Mouse (Mus musculus) megakaryocyte, embryonic 14.5 days (primary cell): ENCODE measurements around the gene Izumo4. TPM values are rescaled to one million over a fixed set of nuclear protein-coding genes. Genes with fewer than 3 reads are reported as not detected.

Experiments
- H3K27me3 ChIP-seq: replicated peaks from 2 replicates; pipeline ENCODE3; 2012; ENCODE audit warnings: inconsistent platforms
- H3K36me3 ChIP-seq: replicated peaks from 2 replicates; pipeline ENCODE3; 2012; ENCODE audit warnings: low read length, inconsistent platforms, mixed read lengths
- H3K4me1 ChIP-seq: 2 replicates; pipeline ENCODE4 v1.6.1; 2012; ENCODE audit warnings: inconsistent platforms
- H3K4me3 ChIP-seq: replicated peaks from 2 replicates; pipeline ENCODE3; 2012; ENCODE audit warnings: moderate library complexity, mild to moderate bottlenecking, inconsistent platforms
- H3K9me3 ChIP-seq: 2 replicates; pipeline ENCODE4 v1.6.1; 2012; ENCODE audit warnings: inconsistent platforms
- FLI1 ChIP-seq: IDR thresholded peaks from 2 replicates; pipeline ENCODE4 v1.6.1; 2012; ENCODE audit warnings: low read length, inconsistent platforms, mixed read lengths
- GATA1 ChIP-seq: IDR thresholded peaks from 3 replicates; pipeline ENCODE4 v1.6.1; 2012; ENCODE audit warnings: mixed read lengths, low read length, inconsistent platforms, borderline replicate concordance
- polyA plus RNA-seq: library from polyadenylated mRNA; stranded (reverse); fragments of >175 nt; gene quantifications from 2 replicates; pipeline ENCODE4 v1.2.3, GENCODE M21; 2012; ENCODE audit warnings: low replicate concordance; ENCODE audit not compliant: insufficient read depth

The Izumo4 gene
- polyA plus RNA-seq, 1 experiment, result 19.4 TPM

GRCm38 (mm10) chr10:80697393-80697787, 4.6 kb upstream of the Izumo4 start:
- Histone ChIP-seq H3K27me3 (no peaks in the 10 kb centered on the region), H3K9me3 (no peaks in the 10 kb centered on the region), H3K4me1 (peaks cover 87% of the 10 kb centered on the region), H3K36me3 (peaks cover 63% of the 10 kb centered on the region), H3K4me3 (peak overlapping the region; percentile 86)
- no peak for TF ChIP-seq FLI1
- TF ChIP-seq GATA1, result no peak

GRCm38 (mm10) chr10:80697812-80698211, 4.2 kb upstream of the Izumo4 start:
- Histone ChIP-seq H3K36me3 (peaks cover 59% of the 10 kb centered on the region), H3K9me3 (no peaks in the 10 kb centered on the region), H3K27me3 (no peaks in the 10 kb centered on the region), H3K4me1 (peaks cover 86% of the 10 kb centered on the region), H3K4me3 (peak overlapping the region; percentile 86)
- no peak for TF ChIP-seq FLI1
- peak; percentile 93 for TF ChIP-seq GATA1

- Histone ChIP-seq H3K4me1 (peaks cover 86% of the 10 kb centered on the region), H3K36me3 (peaks cover 56% of the 10 kb centered on the region), H3K27me3 (no peaks in the 10 kb centered on the region), H3K9me3 (no peaks in the 10 kb centered on the region), H3K4me3 (peak overlapping the region; percentile 86)
- TF ChIP-seq FLI1, result no peak
- no peak for TF ChIP-seq GATA1
Measured at GRCm38 (mm10) chr10:80698605-80699004, 3.4 kb upstream of the Izumo4 start.

- Histone ChIP-seq H3K36me3 (peaks cover 57% of the 10 kb centered on the region), H3K9me3 (no peaks in the 10 kb centered on the region), H3K4me1 (peaks cover 86% of the 10 kb centered on the region), H3K27me3 (no peaks in the 10 kb centered on the region), H3K4me3 (peak overlapping the region; percentile 89)
- no peak for TF ChIP-seq FLI1
- no peak for TF ChIP-seq GATA1
Measured at GRCm38 (mm10) chr10:80700038-80700504, 1.9 kb upstream of the Izumo4 start.

GRCm38 (mm10) chr10:80700732-80701131, 1.3 kb upstream of the Izumo4 start:
- peaks cover 63% of the 10 kb centered on the region for H3K36me3 ChIP-seq
- H3K9me3 ChIP-seq, result no peaks in the 10 kb centered on the region
- H3K4me3 ChIP-seq, result peak overlapping the region; percentile 95
- no peaks in the 10 kb centered on the region for H3K27me3 ChIP-seq
- TF ChIP-seq GATA1 (no peak; the same call in 2 of the 3 replicates), FLI1 (no peak)
- peaks cover 86% of the 10 kb centered on the region for H3K4me1 ChIP-seq

GRCm38 (mm10) chr10:80702536-80703390, 779 bp downstream of the Izumo4 start:
- no peaks in the 10 kb centered on the region for H3K9me3 ChIP-seq
- H3K27me3 ChIP-seq, result no peaks in the 10 kb centered on the region
- peak overlapping the region; percentile 95 for H3K4me3 ChIP-seq
- TF ChIP-seq FLI1, result no peak
- no peak for TF ChIP-seq GATA1
- H3K36me3 ChIP-seq, result peaks cover 71% of the 10 kb centered on the region
- H3K4me1 ChIP-seq, result peaks cover 82% of the 10 kb centered on the region

GRCm38 (mm10) chr10:80703643-80704042, 1.7 kb downstream of the Izumo4 start:
- no peaks in the 10 kb centered on the region for H3K9me3 ChIP-seq
- TF ChIP-seq FLI1 (no peak), GATA1 (no peak)
- peak overlapping the region; percentile 95 for H3K4me3 ChIP-seq
- peaks cover 82% of the 10 kb centered on the region for H3K4me1 ChIP-seq
- H3K36me3 ChIP-seq, result peaks cover 71% of the 10 kb centered on the region
- no peaks in the 10 kb centered on the region for H3K27me3 ChIP-seq

- Histone ChIP-seq H3K36me3 (peaks cover 72% of the 10 kb centered on the region), H3K27me3 (no peaks in the 10 kb centered on the region), H3K9me3 (no peaks in the 10 kb centered on the region), H3K4me3 (peak overlapping the region; percentile 40), H3K4me1 (peaks cover 82% of the 10 kb centered on the region)
- TF ChIP-seq GATA1, result no peak
- no peak for TF ChIP-seq FLI1
Measured at GRCm38 (mm10) chr10:80704418-80704817, 2.4 kb downstream of the Izumo4 start.

GRCm38 (mm10) chr10:80705033-80705432, 3.0 kb downstream of the Izumo4 start:
- H3K27me3 ChIP-seq, result no peaks in the 10 kb centered on the region
- H3K9me3 ChIP-seq, result no peaks in the 10 kb centered on the region
- H3K4me1 ChIP-seq, result peaks cover 81% of the 10 kb centered on the region
- H3K4me3 ChIP-seq, result no peak overlapping the region
- TF ChIP-seq FLI1, result no peak
- TF ChIP-seq GATA1, result no peak
- peaks cover 72% of the 10 kb centered on the region for H3K36me3 ChIP-seq

- Histone ChIP-seq H3K4me3 (no peak overlapping the region), H3K27me3 (no peaks in the 10 kb centered on the region)
Measured at GRCm38 (mm10) chr10:80705479-80705878, 3.5 kb downstream of the Izumo4 start.

More at GRCm38 (mm10) chr10:80705479-80705878, 3.5 kb downstream of the Izumo4 start:
- TF ChIP-seq FLI1 (no peak), GATA1 (no peak)
- peaks cover 81% of the 10 kb centered on the region for H3K4me1 ChIP-seq
- H3K36me3 ChIP-seq, result peaks cover 74% of the 10 kb centered on the region
- no peaks in the 10 kb centered on the region for H3K9me3 ChIP-seq
